Mouse (Mus musculus) lung, postnatal 4 days (tissue): ENCODE data around the gene Atcay.

Experiments used
- DNase-seq, 2 experiments: peaks; one replicate each; pipeline ENCODE4 v3.0.0; 2021

Gene Atcay

DNA sequence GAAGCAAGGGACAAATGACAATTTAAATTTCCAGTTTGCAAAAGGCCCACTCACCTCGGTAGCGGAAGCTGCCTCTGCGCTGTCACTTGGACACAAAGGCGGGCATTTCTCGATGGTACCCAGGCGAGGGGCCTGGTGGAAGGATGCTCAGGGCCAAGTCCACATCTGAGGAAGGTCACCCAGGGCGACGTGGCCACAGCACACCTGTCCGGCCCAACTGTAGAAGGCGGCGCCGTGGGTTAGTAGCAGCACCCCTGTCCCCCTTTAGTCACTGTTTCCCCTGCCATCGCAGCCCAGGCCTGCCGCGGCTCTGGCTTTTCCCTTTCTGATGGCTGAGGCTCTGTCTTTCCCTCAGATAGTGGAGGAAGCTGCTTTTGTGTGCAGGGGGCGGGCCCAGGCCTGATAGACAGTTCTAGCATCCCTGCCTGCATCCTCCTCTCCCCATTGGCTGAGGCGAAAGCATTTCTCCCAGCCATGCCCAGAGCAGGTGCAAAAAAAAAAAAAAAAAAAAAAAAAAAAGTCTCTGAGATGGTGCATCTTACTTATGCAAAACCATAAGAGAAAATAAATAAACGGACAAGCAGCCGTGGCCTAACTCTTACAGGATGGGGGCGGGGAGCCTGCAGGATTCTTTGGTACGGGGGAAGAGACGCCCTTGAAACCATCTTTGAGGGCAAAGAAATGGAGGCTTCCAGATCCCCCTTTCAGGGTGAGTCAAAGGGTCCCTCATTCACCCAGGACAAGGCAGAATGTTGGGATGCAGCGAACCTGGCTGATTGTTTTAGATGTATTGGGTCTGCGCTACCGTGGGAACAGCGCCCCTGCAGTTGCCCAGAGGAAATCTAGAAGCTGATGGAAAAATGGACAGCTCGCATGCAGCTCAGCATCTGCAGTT, at the start of gene Atcay:
TSS of gene Atcay (minus strand) at position 396 of the 895 bp plus-strand sequence.
- DNase-seq, result peak; percentile 27 to 37

DNA sequence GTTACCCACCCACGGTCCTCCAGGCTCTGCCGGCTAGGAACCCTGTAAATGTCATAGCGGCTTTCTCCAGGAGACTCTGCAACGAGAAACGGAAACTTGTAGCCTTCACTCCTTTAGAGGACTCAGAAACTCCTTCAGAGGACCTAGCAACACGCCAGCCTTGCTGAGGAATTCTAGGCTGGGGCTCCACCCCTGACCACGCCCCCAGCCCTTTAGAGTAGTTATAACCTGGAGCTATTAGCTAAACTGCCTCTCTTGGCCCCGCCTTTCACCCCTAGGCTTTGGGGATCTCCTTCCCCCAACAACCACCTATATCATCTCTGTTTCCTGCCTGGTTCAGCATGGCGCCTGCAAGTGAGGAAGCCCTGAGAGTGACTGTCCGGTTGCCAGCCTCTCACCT, 48.9 kb upstream of the Atcay start:
- DNase-seq, result peak in 1 of 2 experiments; percentile 54

DNA sequence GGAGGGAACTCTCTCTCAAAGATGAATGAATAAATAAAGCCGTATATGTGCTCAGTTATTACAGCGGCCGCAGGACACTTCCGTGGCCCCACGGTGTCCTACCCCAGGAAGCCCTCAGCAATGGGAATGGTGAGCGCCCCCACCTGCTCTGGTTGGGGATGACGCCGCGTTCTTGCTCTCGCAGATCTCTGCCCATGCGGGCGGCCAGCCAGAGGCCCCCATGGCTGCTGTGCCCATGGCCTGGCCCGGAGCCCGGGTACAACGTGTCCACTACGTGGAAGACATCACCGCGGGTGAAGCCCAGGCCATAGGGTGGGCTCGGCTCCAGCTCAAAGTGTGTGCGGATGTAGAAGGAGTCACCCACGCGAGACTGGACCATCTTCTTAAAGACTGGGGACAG, 47.0 kb upstream of the Atcay start:
- no peak for DNase-seq

DNA sequence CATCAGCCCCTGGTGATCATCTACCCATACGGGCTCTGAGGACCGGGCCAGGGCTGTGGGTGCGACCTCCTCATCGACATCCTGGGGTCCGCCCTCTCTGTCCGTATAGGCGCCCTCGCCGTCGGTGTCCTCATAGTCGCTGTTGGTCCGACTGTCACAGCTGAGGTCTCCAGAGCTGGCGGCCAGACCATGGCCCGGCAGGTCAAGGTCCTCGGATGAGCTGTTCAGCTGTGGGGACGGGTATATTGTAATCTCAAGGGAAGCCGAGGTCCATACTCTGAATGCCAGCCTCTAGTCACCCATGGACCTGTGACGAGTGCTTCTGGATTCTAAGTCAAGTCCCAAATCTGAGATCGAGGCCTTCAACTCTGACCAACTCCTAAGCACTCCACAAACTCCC, 43.2 kb upstream of the Atcay start:
- no peak for DNase-seq

DNA sequence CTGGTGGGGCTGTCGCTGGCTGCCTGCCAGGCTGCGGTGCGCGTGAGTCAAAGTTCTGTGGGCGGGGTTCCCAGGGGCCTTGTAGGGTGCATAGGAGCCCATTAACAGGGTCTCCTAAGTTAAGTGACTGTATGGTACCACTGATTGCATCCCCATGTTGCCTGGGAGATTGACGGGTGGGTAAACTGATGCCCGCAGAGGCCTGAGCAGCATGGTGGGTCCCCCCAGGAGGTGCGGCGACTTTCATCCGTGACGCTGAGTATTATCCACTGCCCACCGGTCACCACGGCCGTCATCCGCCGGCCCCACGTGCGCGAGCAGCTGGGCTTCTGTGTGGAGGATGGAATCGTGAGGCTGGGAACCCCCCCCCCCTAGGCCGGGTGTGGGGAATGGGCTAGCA, 41.7 kb upstream of the Atcay start:
- no peak for DNase-seq

DNA sequence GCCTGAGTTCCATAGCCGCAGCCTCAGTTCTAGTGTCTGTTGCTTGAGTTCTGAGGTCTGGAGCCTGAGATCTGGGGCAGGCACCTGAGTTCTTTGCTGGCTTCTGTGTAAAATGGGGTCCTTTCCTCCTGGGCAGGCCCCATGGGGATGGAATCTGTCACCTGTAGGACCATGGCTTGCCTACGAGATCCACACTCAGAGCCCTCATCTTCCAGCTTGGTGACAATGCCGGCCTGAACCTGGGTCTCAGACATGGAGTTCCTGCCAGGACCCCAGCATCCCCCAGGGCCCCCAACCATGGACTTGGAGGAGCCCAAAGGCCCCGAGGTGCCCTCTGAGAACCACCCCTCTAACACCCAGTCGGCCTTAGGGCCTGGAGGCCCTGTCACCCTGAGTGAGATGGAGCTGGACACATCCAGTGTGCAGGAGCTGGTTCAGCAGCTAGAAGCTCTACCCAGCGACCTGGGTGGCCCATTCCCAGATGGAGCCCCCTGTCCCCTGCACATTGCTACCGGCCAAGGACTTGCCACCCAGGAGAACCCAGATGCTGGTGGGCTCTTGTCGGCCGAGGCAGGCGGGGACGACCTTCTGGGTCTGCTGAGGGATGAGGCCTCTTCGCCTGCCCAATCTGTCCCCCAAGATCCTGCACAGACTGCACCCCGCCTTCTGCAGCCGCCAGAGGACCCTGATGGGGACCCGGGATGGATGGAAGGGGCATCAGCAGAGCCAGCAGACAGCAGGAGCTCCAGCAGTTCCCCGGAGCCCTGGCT, 38.2 kb upstream of the Atcay start:
- no peak for DNase-seq

DNA sequence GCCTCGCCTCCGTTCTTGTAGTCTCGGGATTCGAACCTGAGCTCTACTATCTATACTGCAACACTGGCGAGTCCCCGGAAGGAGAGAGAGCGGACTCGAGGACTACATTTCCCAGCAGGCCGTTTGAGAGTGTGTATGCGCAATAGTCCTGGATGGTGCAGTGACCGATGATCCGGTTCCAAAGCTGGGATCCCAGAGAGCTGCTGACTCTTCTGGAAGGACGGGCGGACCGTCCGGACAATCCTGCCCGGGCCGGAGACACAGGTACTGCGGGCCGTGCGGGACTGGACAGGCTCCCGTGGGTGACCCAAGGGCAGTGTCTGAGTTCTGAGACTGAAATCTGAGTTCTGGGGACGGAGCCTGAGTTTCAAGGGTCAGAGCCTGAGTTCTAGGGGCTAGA, 37.4 kb upstream of the Atcay start:
- peak; percentile 85 to 86 for DNase-seq

DNA sequence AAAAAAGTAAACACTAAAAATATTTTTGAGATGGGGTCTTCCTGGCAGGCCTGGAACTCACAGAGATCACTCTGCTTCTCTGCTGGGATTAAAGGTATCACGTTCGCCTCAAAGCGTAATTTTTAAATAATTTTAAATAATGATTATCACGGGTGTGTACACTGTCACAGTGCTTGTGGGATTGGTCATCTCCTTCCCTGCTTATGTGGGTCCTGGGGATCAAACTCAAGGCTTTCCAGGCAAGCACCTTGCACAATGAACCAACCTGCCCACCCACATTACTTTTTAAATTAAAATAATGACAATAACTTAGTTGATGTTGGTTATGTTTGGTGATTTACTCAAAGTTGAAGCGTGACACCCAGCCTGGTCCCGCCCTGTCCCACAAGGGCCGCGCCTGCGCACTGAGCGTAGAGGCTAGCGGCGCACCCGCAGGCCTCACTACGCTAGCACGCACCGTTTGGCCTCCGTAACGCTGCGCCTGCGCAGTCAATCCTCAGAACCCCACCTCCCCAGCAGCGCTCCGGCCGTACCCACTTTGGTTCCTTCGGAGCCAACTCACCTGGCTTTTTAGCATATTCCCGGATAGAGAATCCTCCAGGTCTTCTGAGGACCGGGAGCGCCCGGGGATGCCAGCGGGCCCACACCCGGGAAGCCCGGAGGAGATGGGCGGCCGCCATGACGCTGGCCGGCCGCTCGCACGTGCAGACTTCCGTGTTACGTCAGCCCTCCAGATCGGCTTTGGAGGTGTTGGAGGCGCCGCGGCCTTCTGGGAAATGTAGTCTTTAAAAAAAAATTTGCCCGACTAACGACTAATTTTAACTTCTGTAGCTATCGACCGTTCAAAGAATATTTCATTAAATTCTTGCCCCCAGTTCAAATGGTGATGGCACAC, 35.8 kb upstream of the Atcay start, which contains the start of the genes Mrpl54 and Apba3:
TSS of gene Mrpl54 (minus strand) at position 724 of the 895 bp plus-strand sequence.
TSS of gene Apba3 (plus strand) at position 750 of the 895 bp plus-strand sequence.
- peak; percentile 97 for DNase-seq

DNA sequence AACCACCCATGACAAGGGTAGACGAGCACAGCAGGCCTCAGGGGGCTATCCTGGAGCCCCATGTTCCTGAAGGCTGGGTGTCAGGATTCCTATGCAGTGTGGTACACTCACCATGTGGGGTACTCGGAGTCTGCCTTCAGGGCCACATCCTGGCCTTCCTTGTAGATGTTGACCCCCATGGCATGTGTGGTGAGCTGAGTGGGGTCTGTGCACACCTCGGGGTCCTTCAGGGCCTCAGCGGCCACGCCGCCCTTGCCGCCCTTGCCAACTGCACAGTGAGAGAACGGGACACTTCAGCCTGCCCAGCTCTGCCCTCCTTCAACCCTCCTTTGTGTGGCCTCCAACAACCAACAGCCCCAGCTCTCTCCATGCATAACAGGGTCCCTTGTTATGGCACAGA, 34.9 kb upstream of the Atcay start:
- DNase-seq, result no peak

DNA sequence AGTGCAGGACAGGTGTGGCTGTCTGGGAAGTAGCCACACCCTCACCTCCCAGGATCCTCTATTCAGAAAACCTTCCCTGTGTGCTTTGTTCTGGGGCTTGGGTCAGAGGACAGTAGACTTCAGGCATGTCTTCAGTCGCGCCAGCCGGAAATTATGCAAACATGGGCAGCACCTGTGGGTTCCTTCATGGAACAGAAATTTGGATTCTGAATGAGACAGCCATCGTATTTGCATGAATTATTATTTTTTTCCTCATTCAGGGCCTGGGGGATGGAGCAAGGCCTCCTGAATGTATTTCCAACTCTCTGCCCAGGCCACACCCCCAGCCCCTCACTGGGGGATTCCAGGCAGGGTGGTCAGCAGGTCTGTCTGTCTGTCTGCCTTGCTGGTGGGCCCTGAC, 30.4 kb upstream of the Atcay start:
- DNase-seq, result no peak

DNA sequence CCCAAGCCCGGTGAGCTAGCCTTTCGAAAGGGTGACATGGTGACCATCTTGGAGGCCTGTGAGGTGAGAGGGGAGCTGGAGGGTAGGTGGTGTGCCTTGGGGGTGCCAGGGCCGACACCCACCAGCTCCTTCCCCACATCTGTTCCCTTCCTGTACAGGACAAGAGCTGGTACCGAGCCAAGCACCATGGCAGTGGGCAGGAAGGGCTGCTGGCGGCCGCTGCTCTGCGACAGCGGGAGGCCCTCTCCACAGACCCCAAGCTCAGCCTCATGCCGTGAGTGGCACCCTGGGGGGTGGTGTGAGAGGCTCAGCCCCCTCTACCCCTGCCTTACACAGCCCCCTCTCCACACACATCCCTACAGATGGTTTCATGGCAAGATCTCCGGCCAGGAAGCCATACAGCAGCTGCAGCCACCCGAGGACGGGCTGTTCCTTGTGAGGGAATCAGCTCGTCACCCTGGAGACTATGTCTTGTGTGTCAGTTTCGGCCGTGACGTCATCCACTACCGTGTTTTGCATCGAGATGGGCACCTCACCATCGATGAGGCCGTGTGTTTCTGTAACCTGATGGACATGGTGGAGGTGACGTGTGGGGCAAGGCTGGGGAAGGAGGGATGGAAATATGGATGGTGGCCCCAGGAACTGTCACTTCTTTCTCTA, 28.7 kb upstream of the Atcay start:
- DNase-seq, result no peak

DNA sequence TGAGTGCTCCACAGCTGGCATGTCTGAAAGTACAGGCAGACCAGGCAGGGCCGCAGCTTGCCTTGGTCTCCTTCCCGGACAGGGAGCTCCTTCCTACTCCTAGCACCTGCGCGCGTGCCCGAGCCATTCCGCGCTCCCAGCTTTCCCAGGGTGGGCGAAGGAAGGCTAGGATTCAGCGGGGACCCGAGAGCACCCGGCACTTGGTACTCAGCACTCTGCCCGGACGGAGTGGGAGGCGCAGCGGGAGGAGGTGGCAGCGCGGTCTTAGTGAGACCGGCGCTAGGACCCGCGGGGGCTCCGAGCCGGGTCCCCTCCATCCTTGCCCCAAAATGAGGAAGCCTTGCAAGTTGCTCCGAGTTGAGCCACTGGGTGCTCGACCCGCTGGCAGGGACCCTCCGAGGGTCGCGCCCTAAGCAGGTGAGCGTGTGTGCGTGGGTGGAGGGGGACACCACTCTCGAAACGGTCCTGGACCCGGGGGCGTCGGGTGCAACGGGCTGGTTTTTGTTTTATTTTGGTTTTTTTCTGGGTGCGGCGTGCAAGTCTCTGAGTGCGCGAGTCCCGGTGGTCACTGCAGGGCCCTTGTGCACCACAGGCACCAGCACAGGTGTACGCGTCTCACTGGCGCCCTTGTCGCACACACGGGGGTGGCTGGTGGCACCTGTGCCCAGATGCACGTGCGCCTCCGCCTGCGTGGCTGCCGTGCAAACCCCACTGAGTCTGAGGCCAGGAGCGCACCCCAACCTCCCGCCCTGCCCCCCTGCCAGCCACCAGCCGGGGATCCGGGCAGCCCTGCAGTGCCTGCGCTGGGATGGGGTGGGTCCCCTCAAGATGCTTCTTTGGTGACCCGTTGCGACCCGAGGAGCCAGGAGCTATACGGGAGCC, 26.8 kb upstream of the Atcay start:
- DNase-seq, result no peak

DNA sequence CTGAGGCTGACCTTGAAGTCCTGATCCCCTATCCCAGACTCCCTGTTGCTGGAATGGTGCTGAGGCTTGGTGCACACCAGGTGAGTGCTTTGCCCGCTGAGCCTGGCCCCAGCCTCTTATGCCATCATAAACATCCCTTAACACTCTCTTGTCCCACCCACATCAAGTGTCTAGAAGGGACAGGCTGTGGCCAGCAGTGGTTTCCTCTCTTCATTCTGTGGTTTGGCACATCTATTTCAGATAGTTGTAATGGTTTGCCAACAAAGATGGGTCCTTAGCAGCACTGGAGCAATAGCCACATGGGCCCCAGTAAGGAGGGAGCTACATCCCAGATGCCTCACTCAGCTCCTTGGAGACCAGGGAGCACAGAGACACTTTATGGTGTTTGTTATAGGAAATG, 24.3 kb upstream of the Atcay start:
- DNase-seq, result no peak

DNA sequence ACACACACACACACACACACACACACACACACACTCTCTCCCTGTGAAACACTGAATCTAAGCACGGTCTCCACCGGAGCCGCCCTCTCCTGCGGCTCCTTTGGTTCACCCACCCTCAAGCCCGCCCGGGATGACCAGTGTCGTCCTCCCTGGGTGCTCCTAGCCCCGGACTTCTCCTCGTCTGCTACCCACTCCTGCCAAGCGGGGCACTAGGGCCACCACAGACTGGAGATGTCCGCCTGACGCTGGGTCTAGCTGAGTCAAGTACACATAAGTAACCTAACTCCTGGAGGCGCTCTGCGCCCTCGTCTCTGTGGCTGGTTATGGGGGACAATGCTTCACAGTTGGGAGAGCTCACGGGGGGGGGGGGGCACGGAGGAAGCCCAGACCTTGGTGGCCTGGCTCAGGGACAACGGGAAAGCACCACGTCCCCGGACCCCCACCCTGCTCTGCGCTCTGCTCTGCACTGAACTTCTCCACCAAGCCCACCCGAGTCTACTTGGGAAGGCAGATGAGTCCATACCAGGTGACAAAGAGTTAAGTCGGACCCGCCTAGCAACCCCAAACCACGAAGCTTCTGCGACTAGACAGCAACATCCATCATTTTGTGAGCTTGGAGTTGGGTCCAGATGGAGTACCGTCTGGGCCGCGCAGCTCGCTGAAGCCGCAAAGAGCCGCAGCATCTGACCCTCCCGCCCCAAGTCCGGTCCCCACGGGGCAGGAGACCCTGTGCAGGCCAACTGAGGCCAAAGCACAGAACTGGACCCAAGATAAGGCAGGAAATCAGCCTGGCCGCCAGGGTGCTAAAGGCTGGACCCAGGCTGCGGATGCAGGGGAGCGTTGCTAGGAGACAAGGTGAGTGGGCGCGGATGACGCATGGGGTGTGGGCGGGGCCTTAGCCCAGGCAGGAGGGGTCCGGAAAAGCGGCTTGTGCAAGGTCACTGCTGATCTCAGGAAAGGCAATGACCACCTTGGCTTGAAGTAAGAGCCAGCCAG, 22.1 kb upstream of the Atcay start, which contains the start of gene Matk:
TSS of gene Matk (plus strand) at position 512 of the 996 bp plus-strand sequence.
- peak in 1 of 2 experiments; percentile 35 for DNase-seq

DNA sequence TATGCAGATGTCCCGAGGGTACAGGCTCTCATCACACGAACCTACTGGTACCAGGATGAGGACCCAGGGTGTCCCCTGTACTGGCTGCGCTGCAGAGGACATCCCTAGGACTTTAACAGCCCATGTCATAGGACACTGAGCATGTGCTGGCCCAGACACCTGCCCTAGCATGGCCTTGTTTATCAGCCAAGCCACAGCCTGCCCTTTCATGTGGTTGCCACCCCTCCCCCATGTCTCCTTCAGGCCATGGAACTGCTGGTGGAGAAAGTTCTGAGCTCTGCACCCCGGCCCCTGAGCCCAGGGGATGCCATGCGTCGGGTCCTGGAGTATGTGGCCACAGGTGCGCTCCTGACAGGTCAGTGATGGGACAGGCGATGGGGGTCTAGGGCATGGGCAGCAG, 18.8 kb upstream of the Atcay start:
- DNase-seq, result no peak

DNA sequence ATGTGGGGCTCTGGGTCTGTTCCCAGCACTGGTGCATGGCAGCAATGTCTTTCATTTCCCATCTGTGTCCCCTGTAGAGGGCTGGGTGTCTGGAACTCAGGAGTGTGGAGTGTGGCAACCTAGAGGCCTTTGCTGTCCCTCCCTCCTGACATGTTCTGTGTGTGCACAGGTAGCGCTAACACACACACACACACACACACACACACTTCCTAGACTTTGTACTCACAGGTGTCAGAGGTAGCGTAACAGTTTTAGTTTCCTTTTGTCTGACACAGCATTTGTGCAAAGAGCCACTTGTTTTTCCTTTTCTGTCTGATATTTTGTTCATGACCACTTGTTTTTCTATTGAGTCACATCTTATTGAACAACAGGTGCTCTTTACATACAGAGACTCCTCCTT, 17.2 kb upstream of the Atcay start:
- DNase-seq, result peak in 1 of 2 experiments; percentile 14

DNA sequence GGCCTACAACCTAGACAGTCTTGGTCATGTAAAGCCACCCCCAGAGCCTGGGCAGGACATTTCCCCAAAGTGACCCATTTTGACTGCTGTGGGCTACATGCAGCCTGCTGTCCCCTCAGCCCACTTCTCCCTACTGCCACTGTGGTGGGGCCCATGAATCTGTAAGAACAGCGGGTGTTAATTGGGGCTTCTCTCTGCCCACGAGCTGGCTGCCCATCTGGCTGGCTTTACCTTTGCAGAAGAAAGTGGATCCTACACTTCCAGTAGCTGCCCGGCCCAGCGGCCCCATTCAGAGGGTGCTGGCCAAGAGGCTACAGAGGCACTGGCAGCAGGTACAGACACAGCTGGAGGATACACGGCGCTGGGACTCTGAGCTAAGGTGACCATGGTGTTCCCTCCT, 14.5 kb upstream of the Atcay start:
- peak in 1 of 2 experiments; percentile 18 for DNase-seq

DNA sequence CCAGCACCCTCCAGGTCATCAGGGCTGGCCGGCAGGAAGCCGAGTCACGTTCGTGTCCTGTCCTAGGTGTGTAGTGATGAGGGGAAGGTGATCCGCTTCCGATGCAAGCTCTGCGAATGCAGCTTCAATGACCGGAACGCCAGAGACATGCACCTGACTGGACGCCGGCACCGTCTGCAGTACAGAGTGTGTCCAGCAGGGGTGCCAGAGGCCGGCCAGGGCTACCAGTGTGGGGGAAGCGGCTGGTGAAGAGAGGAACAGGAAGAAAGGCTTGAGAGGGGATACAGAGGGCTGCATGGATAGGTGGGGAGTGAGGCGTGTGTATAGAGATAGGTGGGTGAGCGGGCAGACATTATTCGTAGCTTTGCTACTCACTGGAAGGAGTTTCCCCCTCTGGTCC, 14.0 kb upstream of the Atcay start:
- peak; percentile 78 to 89 for DNase-seq

DNA sequence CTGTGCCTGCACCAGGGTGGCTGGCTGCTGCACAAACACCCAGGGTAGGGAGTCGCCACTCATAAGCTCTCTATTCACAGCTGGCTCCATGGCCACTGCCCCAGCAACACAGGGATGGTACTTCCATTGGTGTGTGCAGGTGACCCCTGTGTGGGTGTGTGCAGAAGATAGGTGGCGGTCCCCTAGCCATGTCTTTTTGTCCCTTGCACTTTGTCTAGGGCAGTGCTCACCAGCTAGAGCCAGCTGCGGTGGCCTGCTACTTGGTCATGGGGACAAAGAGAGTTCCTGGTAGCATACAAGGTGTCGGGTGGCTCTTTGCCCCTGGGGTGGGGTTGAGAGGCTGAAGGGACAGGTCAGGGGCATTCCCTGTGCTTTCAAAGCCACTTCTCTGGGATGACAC, 13.5 kb upstream of the Atcay start:
- DNase-seq, result no peak

DNA sequence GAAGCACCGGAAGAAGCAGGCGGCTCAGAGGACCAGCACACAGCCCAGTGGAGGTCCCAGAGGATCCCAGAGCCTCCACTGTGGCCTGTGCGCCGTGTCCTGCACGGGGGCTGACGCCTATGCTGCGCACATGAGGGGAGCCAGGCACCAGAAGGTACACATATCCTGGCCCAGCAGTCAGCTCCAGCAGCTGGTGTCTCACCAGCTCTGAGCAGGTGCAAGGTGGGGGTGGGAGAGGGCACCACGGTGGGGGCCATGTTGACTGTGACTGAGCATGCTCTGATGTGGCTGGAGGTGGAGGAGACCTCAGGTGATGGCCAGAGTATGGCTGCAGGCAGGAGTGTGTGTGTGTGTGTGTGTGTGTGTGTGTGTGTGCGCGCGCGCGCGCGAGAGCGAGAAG, 11.4 kb upstream of the Atcay start:
- DNase-seq, result no peak
